Mouse (Mus musculus): ENCODE measurements around the gene Ptprj. TPM values are rescaled to one million over a fixed set of nuclear protein-coding genes. Genes with fewer than 3 reads are reported as not detected.
A peak's percentile ranks its signal among the peaks of the same experiment; 100 is the strongest.

The Ptprj gene
- total RNA-seq, 2 experiments from 2014 or later, result 118 to 129 TPM

GRCm38 (mm10) chr2:90579038-90579727 is 1.3 kb downstream of the Ptprj start:
- no peak for DNase-seq (ENCODE audit: extremely low spot score in 1 of 2, low spot score in 1 of 2)

GRCm38 (mm10) chr2:90577451-90578279 is 2.8 kb downstream of the Ptprj start:
- no peak for DNase-seq (ENCODE audit: extremely low spot score in 1 of 2, low spot score in 1 of 2)

DNA sequence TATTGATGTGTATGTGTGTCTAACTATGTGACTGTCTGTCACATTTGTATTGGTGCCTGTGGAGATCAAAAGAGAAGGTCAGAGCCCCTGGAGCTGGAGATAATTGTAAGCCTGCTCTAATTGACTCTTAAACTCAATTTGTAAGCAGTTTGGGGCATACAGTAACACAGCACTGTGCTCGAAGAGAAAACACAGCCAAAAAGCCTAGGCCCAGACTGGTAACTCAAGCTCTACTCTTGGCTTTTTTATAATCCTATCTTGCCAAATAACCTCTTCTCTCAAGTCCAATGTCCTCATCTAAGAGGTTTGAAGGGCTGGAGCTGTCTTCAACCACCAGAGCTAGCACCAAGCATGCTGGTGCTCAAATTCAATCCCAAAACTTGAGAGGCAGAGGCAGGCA is 3.5 kb downstream of the Ptprj start:
- DNase-seq (ENCODE audit: extremely low spot score in 1 of 2, low spot score in 1 of 2), result no peak

DNA sequence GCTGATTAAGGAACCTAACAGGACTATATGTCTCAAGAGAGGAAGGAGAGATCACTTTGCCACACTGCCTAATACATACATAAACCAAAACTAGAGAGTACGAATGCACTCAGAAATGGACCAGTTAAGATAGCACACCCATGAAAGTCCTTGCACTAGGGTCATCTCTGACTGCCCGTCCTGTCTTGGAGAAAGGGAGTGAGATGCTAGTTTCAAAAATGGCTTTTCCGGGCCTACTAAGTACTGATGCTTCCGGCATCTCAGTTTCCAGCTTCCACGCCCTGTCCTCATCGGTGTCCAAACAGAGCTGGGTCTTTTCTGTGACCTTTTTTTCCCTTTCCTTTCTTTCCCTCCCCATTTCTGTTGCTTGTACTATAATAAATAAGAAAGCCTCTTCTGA is 4.0 kb downstream of the Ptprj start:
- DNase-seq (ENCODE audit: extremely low spot score in 1 of 2, low spot score in 1 of 2), result no peak

DNA sequence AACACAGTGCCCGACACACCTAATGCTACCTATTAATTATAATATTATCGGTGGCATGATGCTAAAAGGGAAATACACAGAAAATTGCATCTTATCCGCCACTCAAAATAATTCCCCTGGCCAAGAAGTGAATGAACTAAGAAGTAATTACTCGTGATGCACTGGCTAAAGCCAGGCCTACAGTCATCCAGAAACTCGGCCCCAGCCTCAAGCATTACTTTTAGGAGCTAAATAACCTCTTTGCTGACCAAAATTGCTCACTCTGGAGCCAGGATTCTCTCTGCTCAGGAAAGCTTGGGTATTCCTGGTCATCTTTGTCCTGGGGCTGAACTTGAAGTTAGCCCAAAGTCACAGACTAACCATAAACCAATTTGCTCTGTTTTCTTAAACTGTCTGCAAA is 4.7 kb downstream of the Ptprj start:
- no peak for DNase-seq (ENCODE audit: extremely low spot score in 1 of 2, low spot score in 1 of 2)

- no peak for DNase-seq (ENCODE audit: extremely low spot score in 1 of 2, low spot score in 1 of 2)
Measured at GRCm38 (mm10) chr2:90575116-90575515, 5.3 kb downstream of the Ptprj start.

- no peak for DNase-seq (ENCODE audit: extremely low spot score in 1 of 2, low spot score in 1 of 2)
Measured at GRCm38 (mm10) chr2:90574536-90574935, 5.9 kb downstream of the Ptprj start.

GRCm38 (mm10) chr2:90573640-90574526 is 6.6 kb downstream of the Ptprj start:
- peak in 1 of 2 experiments; percentile 12 for DNase-seq (ENCODE audit: extremely low spot score in 1 of 2, low spot score in 1 of 2)

DNA sequence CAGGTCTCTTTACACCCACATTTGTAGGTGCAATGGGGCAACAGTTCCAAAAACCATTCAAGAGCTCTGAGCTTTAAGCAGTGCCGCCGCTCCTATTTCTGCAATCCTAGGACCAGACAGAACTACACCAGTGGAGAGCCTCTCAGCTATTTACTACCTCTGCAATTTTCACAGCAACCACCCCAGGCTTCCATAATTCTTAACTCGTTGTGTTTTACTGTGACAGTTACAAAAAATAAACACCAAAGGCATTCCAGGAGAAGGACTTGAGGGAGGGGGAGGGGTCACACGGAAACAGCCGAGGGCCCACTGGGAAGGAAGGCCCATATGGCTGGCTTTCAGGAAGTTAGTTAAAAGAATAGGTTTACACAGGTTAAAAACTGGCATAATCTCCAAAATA is 8.3 kb downstream of the Ptprj start:
- peak in 1 of 2 experiments; percentile 2 for DNase-seq (ENCODE audit: extremely low spot score in 1 of 2, low spot score in 1 of 2)

DNA sequence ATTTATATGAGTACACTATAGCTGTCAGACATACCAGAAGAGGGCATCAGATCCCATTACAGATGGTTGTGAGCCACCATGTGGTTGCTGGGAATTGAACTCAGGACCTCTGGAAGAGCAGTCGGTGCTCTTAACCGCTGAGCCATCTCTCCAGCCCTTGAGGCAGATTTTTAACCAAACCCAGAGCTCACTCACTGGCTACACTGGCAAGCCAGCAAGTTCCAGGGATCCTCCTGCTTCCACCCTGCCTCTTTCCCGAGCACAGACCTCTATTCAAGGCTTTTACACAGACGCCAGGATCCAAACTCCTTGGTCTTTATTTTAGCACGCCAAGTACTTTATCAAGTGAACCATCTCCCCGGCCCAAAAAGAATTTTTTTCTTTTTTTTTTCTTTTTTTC is 9.0 kb downstream of the Ptprj start:
- peak in 1 of 2 experiments; percentile 6 for DNase-seq (ENCODE audit: extremely low spot score in 1 of 2, low spot score in 1 of 2)

DNA sequence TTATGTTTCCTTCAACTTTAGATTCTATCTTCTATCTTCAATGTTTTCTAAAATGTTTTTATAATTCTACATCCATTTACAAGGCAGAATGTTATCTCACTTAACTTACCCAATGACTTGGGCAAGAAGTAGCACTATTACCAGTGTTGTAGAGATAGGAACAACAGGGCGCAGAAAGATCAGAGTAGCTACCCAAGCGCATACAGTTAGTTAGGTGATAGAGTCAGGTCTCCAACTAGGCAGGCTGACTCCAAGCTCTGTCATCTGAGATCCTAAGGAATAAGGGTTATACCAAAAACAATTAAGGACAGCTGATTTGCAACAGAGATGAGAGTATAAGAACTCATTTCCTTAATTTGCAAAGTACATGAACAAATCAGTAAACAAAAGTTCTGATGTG is 9.6 kb downstream of the Ptprj start:
- DNase-seq (ENCODE audit: extremely low spot score in 1 of 2, low spot score in 1 of 2), result no peak

DNA sequence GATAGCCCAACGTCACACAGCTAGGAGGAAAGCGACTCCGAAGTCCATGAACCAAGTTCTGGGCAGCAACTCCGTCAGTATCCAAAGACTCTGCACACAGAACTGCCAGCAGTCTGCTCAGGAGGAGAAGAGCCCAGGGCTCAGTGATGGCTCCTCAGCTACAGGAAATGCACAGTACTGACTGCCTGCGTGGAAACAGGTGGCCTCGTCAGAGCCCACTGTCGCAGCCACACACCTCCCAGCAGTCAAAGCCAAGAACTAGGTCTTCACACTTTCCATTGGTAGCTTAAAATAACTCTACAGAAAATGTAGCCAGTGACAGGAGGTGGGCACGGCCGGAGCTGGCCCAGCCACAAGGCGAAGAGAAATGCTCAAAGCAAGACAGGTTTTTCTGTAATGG is 10.2 kb downstream of the Ptprj start:
- no peak for DNase-seq (ENCODE audit: extremely low spot score in 1 of 2, low spot score in 1 of 2)

- no peak for DNase-seq (ENCODE audit: extremely low spot score in 1 of 2, low spot score in 1 of 2)
Measured at GRCm38 (mm10) chr2:90568961-90569481, 11.4 kb downstream of the Ptprj start.

GRCm38 (mm10) chr2:90568091-90568490 is 12.4 kb downstream of the Ptprj start:
- no peak for DNase-seq (ENCODE audit: extremely low spot score in 1 of 2, low spot score in 1 of 2)

DNA sequence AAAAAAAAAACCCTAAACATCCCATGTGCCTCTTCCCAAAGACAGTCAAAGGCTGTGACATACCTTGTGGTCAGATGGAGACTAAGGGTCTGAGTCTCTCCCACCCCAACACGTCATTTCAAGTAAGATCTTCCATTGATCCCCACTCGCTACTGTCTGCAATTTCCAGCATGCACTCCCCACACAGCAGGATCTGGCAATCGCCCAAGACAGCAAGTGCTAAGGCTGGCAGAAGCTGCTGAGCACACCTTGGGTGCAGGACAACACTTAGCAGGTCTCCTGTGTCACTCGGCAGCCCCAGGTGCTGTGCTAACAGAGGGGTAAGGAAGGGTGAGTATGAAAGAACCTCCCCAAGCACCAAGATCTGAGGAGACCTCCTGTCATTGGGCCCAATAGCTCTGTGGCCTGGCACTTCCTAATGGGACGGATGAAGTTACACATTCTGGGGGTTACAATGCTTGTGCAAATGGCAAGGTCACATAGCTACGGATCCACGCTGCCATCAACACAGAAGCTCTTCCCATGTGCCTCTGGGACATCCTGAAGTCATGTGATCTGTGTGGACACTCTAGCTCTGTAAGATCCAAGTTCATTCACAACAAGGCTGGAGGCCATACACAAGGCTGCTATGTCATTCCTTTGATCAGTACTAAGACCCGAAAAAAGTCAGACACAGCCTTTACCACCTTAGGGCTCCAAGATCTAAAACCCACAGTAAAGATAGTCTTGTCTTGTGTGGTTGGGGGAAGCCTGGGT is 13.5 kb downstream of the Ptprj start:
- DNase-seq (ENCODE audit: extremely low spot score in 1 of 2, low spot score in 1 of 2), result peak in 1 of 2 experiments; percentile 44

- no peak for DNase-seq (ENCODE audit: extremely low spot score in 1 of 2, low spot score in 1 of 2)
Measured at GRCm38 (mm10) chr2:90566046-90566445, 14.4 kb downstream of the Ptprj start.

GRCm38 (mm10) chr2:90565192-90565929 is 15.1 kb downstream of the Ptprj start:
- no peak for DNase-seq (ENCODE audit: extremely low spot score in 1 of 2, low spot score in 1 of 2)

DNA sequence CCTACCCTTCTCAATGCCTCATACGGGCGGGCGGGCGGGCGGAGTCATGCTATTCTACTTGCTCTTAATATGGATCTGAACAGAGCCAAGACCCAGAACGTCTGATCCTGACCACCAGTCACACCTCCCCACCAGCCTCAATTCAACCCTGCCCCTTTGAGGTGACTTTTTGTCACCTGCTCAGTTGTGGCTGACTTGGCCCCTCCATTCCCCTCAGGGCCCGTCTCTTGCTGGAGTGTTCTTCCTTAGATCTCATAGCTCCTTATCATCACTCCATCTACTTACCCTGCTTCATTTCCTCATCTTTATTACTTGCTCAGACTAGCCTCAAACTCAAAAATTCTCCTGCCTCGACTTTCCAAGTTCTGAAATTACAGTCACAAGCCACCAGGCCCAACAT is 15.9 kb downstream of the Ptprj start:
- no peak for DNase-seq (ENCODE audit: extremely low spot score in 1 of 2, low spot score in 1 of 2)

DNA sequence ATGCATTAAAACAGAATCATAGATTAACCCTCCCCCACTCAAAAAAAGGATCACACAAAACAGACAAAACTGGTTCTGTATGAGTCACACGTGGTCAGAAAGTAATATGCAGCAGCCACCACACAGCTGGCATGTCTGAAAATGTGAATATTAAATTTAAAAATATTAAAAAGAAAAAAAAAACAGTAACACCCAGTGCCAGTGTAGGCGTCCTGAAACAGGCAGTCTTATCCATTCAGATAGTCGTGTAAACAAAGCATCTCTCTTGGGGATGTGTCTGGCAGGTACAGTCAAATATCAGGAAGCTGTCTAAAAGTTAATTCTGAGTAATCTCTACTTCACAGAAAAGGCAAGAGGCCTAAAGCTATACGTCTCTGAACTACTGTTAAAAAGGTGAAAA is 17.3 kb downstream of the Ptprj start:
- DNase-seq (ENCODE audit: extremely low spot score in 1 of 2, low spot score in 1 of 2), result no peak
